Comparison of ENCODE assay signal across 17 mouse cellular contexts in the genomic region with DNA sequence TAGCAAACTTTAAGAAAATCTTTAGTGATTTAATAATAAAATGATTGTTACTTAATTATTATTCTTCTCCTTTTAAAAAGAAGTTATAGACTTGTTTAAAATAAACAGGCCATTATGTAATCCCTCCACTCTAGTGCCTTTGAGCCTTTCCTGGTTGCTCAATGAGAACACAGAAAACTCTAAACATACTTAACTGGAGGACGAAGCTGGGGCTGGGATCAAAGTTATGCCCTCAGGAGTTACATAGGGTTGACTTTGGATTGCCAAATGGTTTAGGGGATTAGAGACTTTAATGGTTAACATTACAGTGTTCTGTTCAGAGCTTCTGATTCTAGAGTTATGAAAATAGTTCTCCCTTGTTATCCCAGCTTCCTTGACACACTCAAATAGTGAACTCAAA. TPM values are rescaled to one million over a fixed set of nuclear protein-coding genes. Genes with fewer than 3 reads are reported as not detected.
A peak's percentile ranks its signal among the peaks of the same experiment; 100 is the strongest.
DNase-seq lines count a peak whose midpoint lies in the region; ATAC-seq and TF ChIP-seq lines count a peak whose summit lies in the region.
"Had no signal": no experiment of that assay in that cellular context is flagged by ENCODE, and none has a peak within 500 bp of the region (broad histone marks: within the 10 kb centered on the region; RNA-seq: fewer than 3 reads in every experiment).

No protein-coding gene starts in this region.

- ATAC-seq in liver, embryonic 16.5 days (ENCODE audit: low read depth): peak; percentile 71
- ATAC-seq in lung, postnatal 0 days: peak; percentile 55
- ATAC-seq: forebrain, embryonic 13.5 days; forebrain, embryonic 16.5 days had no signal

- TF ChIP-seq CTCF in lung, postnatal 0 days (IDR thresholded peaks at IDR 0.05): no peak
- no peak for TF ChIP-seq CTCF in lung, adult 2 months (IDR thresholded peaks at IDR 0.05; ENCODE audit: insufficient read depth, low read length)

- 49% methylated on average over 1 of the region's 1 CpGs for WGBS in liver, embryonic 16.5 days (ENCODE audit: insufficient replicate concordance)
- WGBS in lung, postnatal 0 days: 31% methylated on average over 1 of the region's 1 CpGs
- WGBS in lung, adult 2 months: 46% methylated on average over 1 of the region's 1 CpGs

- H3K27ac ChIP-seq in liver, embryonic 16.5 days (ENCODE audit: low read length): no peak overlapping the region
- no peak overlapping the region for H3K27ac ChIP-seq in lung, postnatal 0 days (ENCODE audit: low read length)
- H3K27ac ChIP-seq: embryonic facial prominence, embryonic 13.5 days; embryonic facial prominence, embryonic 15.5 days; forebrain, embryonic 13.5 days had no signal

- TF ChIP-seq EP300 in lung, postnatal 0 days (IDR thresholded peaks at IDR 0.05): peak; percentile 34; the same call in 1 of the 2 replicates

- H3K9me3 ChIP-seq in liver, embryonic 16.5 days (replicated peaks; ENCODE audit: control insufficient read depth, low read length): no peaks in the 10 kb centered on the region
- H3K9me3 ChIP-seq in lung, postnatal 0 days (ENCODE audit: low read length): no peaks in the 10 kb centered on the region
- H3K9me3 ChIP-seq: embryonic facial prominence, embryonic 13.5 days; embryonic facial prominence, embryonic 15.5 days; forebrain, embryonic 13.5 days had no signal

- H3K4me2 ChIP-seq in liver, embryonic 16.5 days (ENCODE audit: low read depth, low read length): no peak overlapping the region
- no peak overlapping the region for H3K4me2 ChIP-seq in lung, postnatal 0 days (replicated peaks; ENCODE audit: low read depth, low read length)
- H3K4me2 ChIP-seq: embryonic facial prominence, embryonic 13.5 days; embryonic facial prominence, embryonic 15.5 days; forebrain, embryonic 13.5 days had no signal

- H3K27me3 ChIP-seq in liver, embryonic 16.5 days (ENCODE audit: control insufficient read depth, insufficient read depth, low read depth, low read length): no peaks in the 10 kb centered on the region
- H3K27me3 ChIP-seq in lung, postnatal 0 days (replicated peaks; ENCODE audit: insufficient read depth, low read length): no peaks in the 10 kb centered on the region
- H3K27me3 ChIP-seq: embryonic facial prominence, embryonic 13.5 days; embryonic facial prominence, embryonic 15.5 days; forebrain, embryonic 13.5 days had no signal

- no peak for TF ChIP-seq POLR2A in lung, adult 2 months (IDR thresholded peaks at IDR 0.05; ENCODE audit: borderline replicate concordance, extremely low read depth, low read depth, low read length)

- H3K9ac ChIP-seq in liver, embryonic 16.5 days (ENCODE audit: low read depth, low read length): no peak overlapping the region
- no peak overlapping the region for H3K9ac ChIP-seq in lung, postnatal 0 days (replicated peaks; ENCODE audit: low read depth)
- H3K9ac ChIP-seq: embryonic facial prominence, embryonic 13.5 days; embryonic facial prominence, embryonic 15.5 days; forebrain, embryonic 13.5 days had no signal

- no peak for DNase-seq in liver
- peak; percentile 70 for DNase-seq in lung, postnatal 0 days (ENCODE audit: low spot score)
- DNase-seq in lung, adult 2 months: no peak
- peak; percentile 54 for DNase-seq in lung, postnatal 36 days
- DNase-seq in lung, postnatal 10 days: no peak
- peak; percentile 77 for DNase-seq in gonadal fat pad, adult 2 months (ENCODE audit: low read depth)
- DNase-seq in thymus, postnatal 14 days: no peak
- DNase-seq: adrenal gland, adult 2 months; adrenal gland, postnatal 10 days; adrenal gland, postnatal 25 days; embryo, embryonic 11 days had no signal

- no peaks in the 10 kb centered on the region for H3K36me3 ChIP-seq in liver, embryonic 16.5 days (ENCODE audit: control insufficient read depth, insufficient read depth)
- H3K36me3 ChIP-seq in lung, postnatal 0 days (ENCODE audit: insufficient read depth, low read length): no peaks in the 10 kb centered on the region
- H3K36me3 ChIP-seq: embryonic facial prominence, embryonic 13.5 days; embryonic facial prominence, embryonic 15.5 days had no signal

- H3K4me3 ChIP-seq in liver, embryonic 16.5 days (ENCODE audit: low read depth, low read length): no peak overlapping the region
- no peak overlapping the region for H3K4me3 ChIP-seq in lung, postnatal 0 days (ENCODE audit: low read depth, low read length)
- no peak overlapping the region for H3K4me3 ChIP-seq in lung, adult 2 months (replicated peaks; ENCODE audit: extremely low read depth, low read depth, low read length)
- H3K4me3 ChIP-seq: embryonic facial prominence, embryonic 13.5 days; embryonic facial prominence, embryonic 15.5 days; erythroblast, embryonic 14.5 days; forebrain, embryonic 13.5 days had no signal

- H3K4me1 ChIP-seq in liver, embryonic 16.5 days (ENCODE audit: control insufficient read depth, low read depth, low read length): no peaks in the 10 kb centered on the region
- H3K4me1 ChIP-seq in lung, postnatal 0 days (ENCODE audit: insufficient read depth, low read depth, low read length): no peaks in the 10 kb centered on the region
- no peaks in the 10 kb centered on the region for H3K4me1 ChIP-seq in lung, adult 2 months (ENCODE audit: control insufficient read depth, insufficient read depth, low read length)
- H3K4me1 ChIP-seq: embryonic facial prominence, embryonic 13.5 days; embryonic facial prominence, embryonic 15.5 days; forebrain, embryonic 13.5 days had no signal

RNA-seq across cellular contexts. Expression of a gene that starts 31.5 kb away (rescaled TPM):
- polyA plus RNA-seq in liver, embryonic 16.5 days (2015; fragmentation: Nextera tagmentation; extraction: Ambion mirVana): 270 and 309 TPM in 2 replicates
- polyA plus RNA-seq in lung, postnatal 0 days (2015; fragmentation: Nextera tagmentation; extraction: Ambion mirVana): 91.9 and 98.4 TPM in 2 replicates
- 161 and 196 TPM in 2 replicates for polyA plus RNA-seq in lung, adult 2 months (2012; rRNA removed)
- 197 and 202 TPM in 2 replicates for polyA plus RNA-seq in gonadal fat pad, adult 2 months (2012; rRNA removed)

RNA-seq across cellular contexts. Expression of a gene that starts 49.6 kb away (rescaled TPM):
- 2.5 and 3.3 TPM in 2 replicates for polyA plus RNA-seq in liver, embryonic 16.5 days (2015; fragmentation: Nextera tagmentation; extraction: Ambion mirVana)
- 3.6 and 4.5 TPM in 2 replicates for polyA plus RNA-seq in lung, postnatal 0 days (2015; fragmentation: Nextera tagmentation; extraction: Ambion mirVana)
- 7.9 and 10.4 TPM in 2 replicates for polyA plus RNA-seq in lung, adult 2 months (2012; rRNA removed)
- polyA plus RNA-seq in gonadal fat pad, adult 2 months (2012; rRNA removed): 2.2 and 2.4 TPM in 2 replicates

Comparison
In these comparisons a context has a peak if more than half of its experiments do, and no peak if none do; other contexts are left out.
1. DNase-seq: peak in lung, postnatal 0 days (single experiment), lung, postnatal 36 days (single experiment) and gonadal fat pad, adult 2 months (single experiment); none in liver (single experiment), lung, adult 2 months (single experiment), lung, postnatal 10 days (single experiment) and thymus, postnatal 14 days (single experiment).